ENCODE assay signal across 8 mouse cellular contexts in genomic region chr1:153749211-153749801, GRCm38 (mm10). TPM values are rescaled to one million over a fixed set of nuclear protein-coding genes. Genes with fewer than 3 reads are reported as not detected.
DNase-seq lines count a peak whose midpoint lies in the region; ATAC-seq lines count a peak whose summit lies in the region.

Gene Rnasel, plus strand, starts transcription at chr1:153749426.

- 8% methylated on average over 18 of the region's 18 CpGs for WGBS in limb, embryonic 11.5 days
- WGBS in midbrain, embryonic 12.5 days, result 4% methylated on average over 18 of the region's 18 CpGs

- H3K36me3 ChIP-seq in limb, embryonic 11.5 days (ENCODE audit: control insufficient read depth, insufficient read depth, low read length), result no peaks in the 10 kb centered on the region
- peaks cover 9% of the 10 kb centered on the region for H3K36me3 ChIP-seq in midbrain, embryonic 12.5 days

- DNase-seq in right cerebral cortex, adult 18-20 months, result peak; percentile 64
- DNase-seq in right cerebral cortex, postnatal 36 days (ENCODE audit: low spot score in 2 of 2), result no peak
- peak; percentile 43 for DNase-seq in gastrocnemius, postnatal 25 days
- DNase-seq in limb, embryonic 11.5 days (ENCODE audit: low spot score), result peak; percentile 86
- peak; percentile 77 for DNase-seq in spleen, adult 12 weeks (ENCODE audit: low spot score)

- ATAC-seq in common myeloid progenitor, adult 5-6 weeks (replicated peaks; ENCODE audit: low read depth, poor library complexity, severe bottlenecking), result peak; percentile 44
- peak; percentile 67 for ATAC-seq in inflammation-experienced regulatory T-cells, adult 6 months
- peak; percentile 67; the same call in 1 of the 2 replicates for ATAC-seq in limb, embryonic 11.5 days (ENCODE audit: insufficient number of reproducible peaks, low FRiP score, low TSS enrichment, low read depth)
- ATAC-seq in midbrain, embryonic 12.5 days (ENCODE audit: low FRiP score, low read depth), result peak; percentile 68

- peak within 1 kb of the TSS; percentile 59 for H3K4me2 ChIP-seq in limb, embryonic 11.5 days (ENCODE audit: low read depth, severe bottlenecking)
- H3K4me2 ChIP-seq in midbrain, embryonic 12.5 days (replicated peaks), result peak within 1 kb of the TSS; percentile 59

- H3K4me1 ChIP-seq in limb, embryonic 11.5 days (ENCODE audit: control insufficient read depth, insufficient read depth, low read length), result 0 out of 2 replicates have a peak, but pooled peaks cover 3% of the 10 kb centered on the region
- peaks cover 42% of the 10 kb centered on the region for H3K4me1 ChIP-seq in midbrain, embryonic 12.5 days

- H3K27me3 ChIP-seq in limb, embryonic 11.5 days (ENCODE audit: control insufficient read depth, insufficient read depth, low read length), result no peaks in the 10 kb centered on the region
- no peaks in the 10 kb centered on the region for H3K27me3 ChIP-seq in midbrain, embryonic 12.5 days

- H3K9me3 ChIP-seq in limb, embryonic 11.5 days (ENCODE audit: control insufficient read depth, low read length), result no peaks in the 10 kb centered on the region
- H3K9me3 ChIP-seq in midbrain, embryonic 12.5 days, result no peaks in the 10 kb centered on the region

- peak within 1 kb of the TSS; percentile 84 for H3K9ac ChIP-seq in limb, embryonic 11.5 days (ENCODE audit: low read length)
- peak within 1 kb of the TSS; percentile 64 for H3K9ac ChIP-seq in midbrain, embryonic 12.5 days (replicated peaks)

- H3K4me3 ChIP-seq in limb, embryonic 11.5 days (ENCODE audit: low read depth, low read length), result peak within 1 kb of the TSS; percentile 27
- H3K4me3 ChIP-seq in midbrain, embryonic 12.5 days, result peak within 1 kb of the TSS; percentile 45

- H3K27ac ChIP-seq in limb, embryonic 11.5 days (replicated peaks; ENCODE audit: low read depth, low read length), result no peak within 1 kb of the TSS
- H3K27ac ChIP-seq in midbrain, embryonic 12.5 days (replicated peaks), result peak within 1 kb of the TSS; percentile 73

RNA-seq across cellular contexts. Expression of gene Rnasel, which starts in this region (rescaled TPM):
- total RNA-seq in common myeloid progenitor, adult 5-6 weeks (2017), result 50.9 and 71.5 TPM in 2 replicates
- 1 to 10 TPM; 1.5 to 3.2 TPM for total RNA-seq in gastrocnemius, postnatal 25 days (2021)
- polyA plus RNA-seq in inflammation-experienced regulatory T-cells, adult 6 months (2017; shearing (Covaris generic)), result 10 to 100 TPM; 38.2 to 49.4 (median 41.8) TPM
- 9.1 and 10.2 TPM in 2 replicates for polyA plus RNA-seq in limb, embryonic 11.5 days (2014; fragmentation: Nextera tagmentation; extraction: Ambion mirVana)
- 42.1 and 42.9 TPM in 2 replicates for polyA plus RNA-seq in midbrain, embryonic 12.5 days (2016; fragmentation: Nextera tagmentation; extraction: Ambion mirVana)

Comparison
In these comparisons a context has a peak if more than half of its experiments do, and no peak if none do; other contexts are left out.
1. RNA of gene Rnasel (total RNA-seq): 50.9 to 71.5 TPM in common myeloid progenitor, adult 5-6 weeks; 1.5 to 3.2 TPM in gastrocnemius, postnatal 25 days; every median in the first group is over 10 times any median in the second.
2. DNase-seq: peak in right cerebral cortex, adult 18-20 months (single experiment), gastrocnemius, postnatal 25 days (single experiment), limb, embryonic 11.5 days (single experiment) and spleen, adult 12 weeks (single experiment); none in right cerebral cortex, postnatal 36 days (0 of 2).
3. Peak in every context shown above with its lines, with median percentiles within 50 percentile points of each other: ATAC-seq.